Mouse (Mus musculus): ENCODE results near the gene Rbfox2.

Gene Rbfox2

DNA sequence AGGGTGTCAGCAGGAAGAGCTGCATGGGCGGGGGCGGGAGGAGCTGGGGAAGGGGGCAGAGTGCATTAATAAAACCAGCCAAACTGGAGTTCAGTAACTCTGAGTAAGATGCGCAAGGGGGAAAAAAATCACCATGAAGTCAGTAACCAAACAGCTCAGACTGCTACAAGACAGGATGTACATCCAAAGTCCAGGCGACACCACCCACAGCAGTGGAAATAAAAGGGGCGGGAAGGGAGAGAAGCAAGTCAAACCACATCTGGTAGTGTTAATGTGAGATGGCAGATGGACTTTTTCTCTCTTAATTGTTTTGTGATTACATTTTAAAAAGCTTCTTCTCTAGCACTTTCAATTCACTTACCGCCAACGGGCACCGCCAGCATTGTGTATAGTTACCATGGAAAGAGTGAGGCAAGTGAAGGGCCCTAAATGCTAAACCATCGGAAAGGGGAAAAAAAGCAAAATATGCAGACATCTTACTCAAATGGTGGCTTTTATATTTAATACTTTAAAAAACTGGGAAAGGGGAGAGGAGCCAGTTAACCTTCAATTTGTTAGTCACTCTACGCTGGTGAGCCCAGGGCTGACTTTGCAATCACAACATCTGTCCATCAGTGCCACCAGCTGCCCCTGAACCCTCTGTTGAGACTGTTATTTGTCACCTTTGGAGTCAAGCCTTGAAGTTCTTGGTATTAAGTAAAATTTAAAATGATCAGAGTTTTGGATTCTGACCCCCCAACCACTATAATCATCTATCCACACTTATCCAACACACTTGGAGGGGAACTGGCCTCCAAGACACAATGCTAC is 202.2 kb downstream of the Rbfox2 start:
- no peak for DNase-seq (ENCODE audit: low read depth, low spot score)

GRCm38 (mm10) chr15:77102685-77103084 is 204.1 kb downstream of the Rbfox2 start:
- no peak for DNase-seq (ENCODE audit: low read depth, low spot score)

GRCm38 (mm10) chr15:77099756-77100155 is 207.0 kb downstream of the Rbfox2 start:
- no peak for DNase-seq (ENCODE audit: low read depth, low spot score)

- DNase-seq (ENCODE audit: low read depth, low spot score) = no peak
Observed at GRCm38 (mm10) chr15:77097358-77097757, 209.4 kb downstream of the Rbfox2 start.

DNA sequence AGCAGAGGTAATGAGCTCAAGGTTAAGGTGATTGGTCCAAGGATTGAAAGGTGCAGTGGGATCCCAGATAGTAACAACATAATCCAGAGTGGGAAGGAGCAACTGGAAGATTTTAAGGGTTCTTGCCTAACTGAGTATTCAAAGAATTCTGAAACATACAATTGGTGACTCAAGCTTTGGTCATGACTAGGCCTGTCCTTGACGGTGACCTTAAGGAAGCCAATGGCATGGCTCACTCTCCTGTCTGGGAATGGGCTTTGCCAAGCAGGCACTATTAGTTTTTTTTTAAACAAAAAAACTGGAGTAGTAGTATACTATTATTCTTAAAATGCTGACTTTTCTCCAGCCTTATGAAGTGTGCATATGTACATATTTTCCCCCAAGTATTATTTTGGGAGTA is 211.6 kb downstream of the Rbfox2 start:
- DNase-seq (ENCODE audit: low read depth, low spot score) = no peak

- DNase-seq (ENCODE audit: low read depth, low spot score) = no peak
Observed at GRCm38 (mm10) chr15:77094431-77094830, 212.4 kb downstream of the Rbfox2 start.

DNA sequence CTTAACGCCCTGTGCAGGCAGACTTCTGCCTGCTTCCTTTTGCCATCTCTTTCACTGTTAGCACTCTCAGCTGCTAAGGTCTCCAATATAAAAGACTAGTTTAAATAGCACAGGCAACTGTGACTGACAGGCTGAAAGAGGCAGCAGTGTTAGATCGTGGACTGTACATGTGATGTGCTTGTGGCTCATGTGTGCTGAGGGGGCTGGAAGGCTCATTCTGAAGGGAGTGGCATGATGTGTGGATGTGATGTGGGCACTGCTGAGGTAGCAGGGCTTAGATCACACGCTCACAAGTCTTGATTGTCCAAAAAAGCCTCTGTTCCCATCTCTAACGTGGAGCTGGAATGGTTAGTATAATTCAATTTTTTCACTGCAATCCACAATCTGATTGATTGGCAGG is 215.4 kb downstream of the Rbfox2 start:
- no peak for DNase-seq (ENCODE audit: low read depth, low spot score)

DNA sequence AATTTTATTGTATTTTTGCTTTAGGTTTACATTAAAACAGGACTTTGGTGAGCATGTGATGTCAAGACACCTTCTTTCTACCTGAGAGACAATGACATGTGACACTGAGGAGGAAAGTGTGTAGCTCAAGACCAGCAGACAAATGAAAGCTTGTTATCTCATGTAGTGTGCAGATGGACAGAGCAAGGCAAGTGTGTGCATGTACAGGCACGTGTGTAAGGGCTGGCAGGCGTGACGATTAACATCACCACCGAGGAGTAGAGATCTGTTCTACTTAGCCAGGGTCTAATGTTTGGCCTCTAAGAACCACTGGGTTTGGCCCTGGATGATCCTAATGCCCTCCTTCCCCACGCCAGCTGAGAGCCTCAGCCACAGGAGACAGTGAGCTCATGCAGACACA is 216.3 kb downstream of the Rbfox2 start:
- DNase-seq (ENCODE audit: low read depth, low spot score) = no peak

DNA sequence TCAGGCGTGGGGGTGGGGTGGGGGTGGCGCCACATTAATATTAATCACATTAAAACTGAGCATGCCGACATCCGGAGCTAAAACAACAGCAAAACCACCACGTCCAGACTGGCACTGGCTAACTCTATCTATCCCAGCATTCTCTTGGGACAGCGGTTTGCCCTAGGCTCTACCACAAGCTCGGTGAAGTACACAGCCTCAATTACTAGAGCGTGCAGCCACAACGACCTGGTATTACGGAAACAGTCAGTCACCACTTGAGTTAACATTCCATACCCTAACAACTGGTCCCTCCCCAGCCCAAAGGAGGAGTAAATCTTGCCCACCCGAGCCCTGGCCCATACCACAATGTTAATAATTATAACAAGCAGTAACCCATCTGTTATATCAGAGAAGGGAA is 217.6 kb downstream of the Rbfox2 start:
- no peak for DNase-seq (ENCODE audit: low read depth, low spot score)

DNA sequence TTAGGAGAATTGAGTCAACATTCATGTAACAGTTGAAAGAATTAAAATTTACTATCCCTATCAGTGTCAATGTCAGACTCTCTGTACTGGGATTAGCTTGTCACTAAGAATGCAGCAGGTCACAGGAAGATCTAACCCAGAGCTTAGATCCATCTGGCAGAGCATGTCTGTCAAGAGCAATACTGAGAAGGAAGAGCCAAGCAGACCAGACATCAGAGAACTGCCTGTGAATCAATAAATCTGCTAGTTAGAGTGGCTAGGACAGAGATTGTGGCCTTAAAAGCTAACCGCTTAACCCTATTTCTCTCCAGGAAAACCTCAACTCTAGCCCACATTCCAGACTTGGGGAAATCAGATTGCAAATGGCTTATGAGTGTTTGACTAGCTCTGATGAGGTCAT is 220.3 kb downstream of the Rbfox2 start:
- no peak for DNase-seq (ENCODE audit: low read depth, low spot score)

DNA sequence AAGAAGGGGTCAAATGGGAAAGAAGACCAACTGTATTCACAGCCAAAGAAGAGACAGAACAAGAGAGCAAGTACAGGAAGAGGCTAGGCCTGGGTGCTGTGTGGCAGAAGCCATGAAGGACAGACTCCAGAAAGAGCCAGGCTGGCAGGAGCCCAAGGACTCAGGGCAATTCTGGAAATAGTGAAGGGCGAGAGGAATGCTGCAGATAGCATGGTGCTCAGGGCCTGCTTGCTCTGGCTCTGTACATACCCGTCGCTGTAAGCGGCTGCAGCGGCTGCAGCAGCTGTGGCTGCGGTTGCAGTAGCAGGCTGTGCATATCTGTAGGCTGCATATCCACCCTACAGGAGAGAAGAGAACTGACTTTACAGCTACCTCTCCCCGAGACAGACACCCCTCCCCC is 221.0 kb downstream of the Rbfox2 start:
- DNase-seq (ENCODE audit: low read depth, low spot score) = no peak

GRCm38 (mm10) chr15:77081454-77081853 is 225.3 kb downstream of the Rbfox2 start:
- DNase-seq (ENCODE audit: low read depth, low spot score) = no peak

DNA sequence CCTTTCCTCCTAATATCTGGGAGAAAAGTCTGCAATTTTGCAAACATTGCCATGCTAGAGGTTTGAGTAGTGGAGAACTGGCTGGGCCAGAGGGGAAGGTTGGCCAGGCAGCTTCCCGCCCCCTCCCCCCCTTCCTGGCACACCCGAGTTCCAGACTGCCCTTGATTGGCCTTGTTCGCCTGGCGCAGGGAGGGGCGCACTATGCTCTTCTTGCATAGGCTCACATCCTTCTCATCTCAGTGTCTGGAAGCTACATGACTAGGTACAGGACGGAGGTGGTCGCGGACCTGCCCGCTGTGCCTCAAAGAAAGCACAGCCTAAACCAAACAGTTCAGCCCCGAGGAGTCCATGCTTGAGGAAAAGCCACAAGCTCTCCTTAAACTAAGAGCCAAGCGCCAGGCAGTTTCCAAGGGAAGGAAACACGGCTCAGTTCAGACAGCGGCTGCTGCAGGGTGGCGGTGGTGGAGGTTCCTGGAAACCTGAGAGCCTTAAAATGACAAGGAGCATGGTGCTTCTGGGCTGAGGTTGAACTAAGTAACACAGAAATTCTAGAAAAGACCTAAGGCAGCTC is 226.0 kb downstream of the Rbfox2 start:
- DNase-seq (ENCODE audit: low read depth, low spot score) = no peak

DNA sequence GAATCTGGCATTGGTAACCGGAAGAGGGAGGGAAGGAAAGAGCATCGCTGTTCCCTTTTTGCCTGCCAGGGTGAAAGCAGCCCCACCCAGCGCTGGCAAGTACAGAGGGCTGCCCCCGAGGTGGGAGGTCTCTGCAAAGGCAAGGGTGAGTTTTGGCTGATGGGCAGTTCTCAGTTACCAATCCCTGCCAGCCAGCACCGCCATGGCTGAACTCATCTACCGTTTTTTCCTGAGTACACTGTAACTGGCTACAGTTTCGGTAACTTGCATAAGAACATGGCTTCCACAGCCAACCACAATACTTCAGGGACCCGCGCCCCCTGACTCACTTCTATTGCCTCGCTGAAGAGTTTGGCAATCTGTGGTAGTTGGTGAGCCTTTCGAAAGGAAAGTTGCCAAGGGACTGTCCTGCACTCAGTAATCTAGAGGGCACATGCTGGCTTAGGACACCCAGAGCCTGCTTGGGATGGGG is 226.9 kb downstream of the Rbfox2 start:
- no peak for DNase-seq (ENCODE audit: low read depth, low spot score)

- DNase-seq (ENCODE audit: low read depth, low spot score) = no peak
Observed at GRCm38 (mm10) chr15:77079256-77079822, 227.5 kb downstream of the Rbfox2 start.

DNA sequence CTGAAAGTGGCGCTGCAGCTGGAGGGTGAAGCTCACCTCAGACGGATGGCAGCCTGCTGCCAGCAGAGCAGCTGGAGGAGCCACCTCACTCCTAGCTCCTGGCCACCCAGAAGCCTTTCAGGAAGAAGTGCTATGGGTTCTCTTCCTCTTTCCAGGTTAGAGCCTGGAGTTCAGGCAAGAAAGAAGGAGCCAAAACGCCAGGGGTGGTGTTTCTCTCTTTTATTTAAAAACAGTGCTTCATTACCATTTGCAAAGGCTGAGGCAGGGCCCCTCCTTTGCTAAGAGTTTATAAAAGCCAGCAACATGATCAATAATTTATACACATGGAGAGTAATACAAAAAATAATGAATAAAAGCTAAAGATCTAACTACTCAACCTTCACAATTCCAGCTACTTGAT is 228.0 kb downstream of the Rbfox2 start:
- DNase-seq (ENCODE audit: low read depth, low spot score) = no peak

- no peak for DNase-seq (ENCODE audit: low read depth, low spot score)
Observed at GRCm38 (mm10) chr15:77077906-77078305, 228.9 kb downstream of the Rbfox2 start.

DNA sequence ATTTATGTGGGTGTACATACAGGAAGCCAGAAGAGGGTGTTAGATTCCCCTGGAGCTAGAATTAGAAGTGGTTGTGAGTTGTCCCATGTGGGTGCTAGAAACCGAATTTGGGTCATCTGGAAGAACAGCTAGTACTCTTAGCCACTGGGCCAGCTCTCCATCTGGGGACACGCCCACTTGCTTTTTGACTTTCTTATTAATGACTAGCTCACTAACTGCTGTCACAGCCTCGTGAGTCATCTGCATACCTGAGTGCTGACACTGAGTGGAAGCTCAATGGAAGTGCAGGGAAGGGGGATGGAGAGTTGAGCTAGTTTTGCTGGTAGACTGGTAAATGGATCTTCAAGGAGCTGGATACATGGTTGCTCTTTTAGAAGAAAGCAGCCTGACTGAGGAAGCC is 230.3 kb downstream of the Rbfox2 start:
- DNase-seq (ENCODE audit: low read depth, low spot score) = no peak

- no peak for DNase-seq (ENCODE audit: low read depth, low spot score)
Observed at GRCm38 (mm10) chr15:77072556-77073163, 234.1 kb downstream of the Rbfox2 start.

DNA sequence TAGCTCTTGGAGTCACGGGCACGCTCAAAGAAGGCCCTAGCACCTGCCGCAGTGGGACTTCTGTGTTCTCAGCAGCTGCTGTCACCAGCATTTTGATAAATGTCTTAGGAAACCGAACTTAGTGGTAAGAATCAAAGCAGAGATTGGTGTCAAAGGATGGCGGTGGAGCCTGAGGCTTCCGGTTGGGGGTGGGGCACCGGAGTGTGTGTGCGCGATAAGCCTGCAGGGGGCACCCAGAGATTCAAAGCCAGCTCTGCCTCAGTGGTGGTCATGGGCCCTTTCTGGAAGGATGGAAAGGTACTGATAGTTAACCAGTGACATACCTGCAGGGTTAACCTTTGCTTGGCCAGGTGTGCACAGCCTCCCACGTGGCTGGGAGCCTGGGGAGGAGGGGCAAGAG is 235.3 kb downstream of the Rbfox2 start:
- no peak for DNase-seq (ENCODE audit: low read depth, low spot score)

GRCm38 (mm10) chr15:77070745-77071268 is 236.0 kb downstream of the Rbfox2 start:
- DNase-seq (ENCODE audit: low read depth, low spot score) = no peak

- DNase-seq (ENCODE audit: low read depth, low spot score) = no peak
Observed at GRCm38 (mm10) chr15:77069019-77069418, 237.8 kb downstream of the Rbfox2 start.
